Mouse (Mus musculus) heart, embryonic 14.5 days (tissue): ENCODE results near the gene D630036H23Rik. TPM values are rescaled to one million over a fixed set of nuclear protein-coding genes. Genes with fewer than 3 reads are reported as not detected.
A peak's percentile ranks its signal among the peaks of the same experiment; 100 is the strongest.
"Not testable (repeated sequence)": the region's sequence is repeated elsewhere in the genome, so short reads cannot be mapped to it uniquely, and the experiment has no call there.

Experiments used
- ATAC-seq: fragments of 200-750 bp; cut with Nextera tagmentation; 2 replicates; pipeline ENCODE4 v1.8.0; 2017; ENCODE audit warnings: low read depth, moderate TSS enrichment; ENCODE audit not compliant: insufficient number of reproducible peaks, insufficient read depth, low FRiP score
- H3K27ac ChIP-seq, 2 experiments: fragments of 200-500 bp in 1 of 2; fragments of 300-500 bp in 1 of 2; sonication (generic) in 1 of 2; replicated peaks in 1 of 2; 2 replicates each; pipeline ENCODE4 v1.5.1; 2012 to 2014; ENCODE audit warnings: low read depth in 2 of 2, low read length in 2 of 2, control low read depth in 1 of 2, mild to moderate bottlenecking in 1 of 2, mixed read lengths in 1 of 2; ENCODE audit not compliant: control insufficient read depth in 1 of 2, insufficient read depth in 1 of 2
- H3K27me3 ChIP-seq: fragments of 300-500 bp; sonication (generic); 2 replicates; pipeline ENCODE4 v1.6.1; 2014; ENCODE audit warnings: mild to moderate bottlenecking, low read length, control low read depth; ENCODE audit not compliant: control insufficient read depth, insufficient read depth
- H3K36me3 ChIP-seq: fragments of 300-500 bp; sonication (generic); 2 replicates; pipeline ENCODE4 v1.6.1; 2014; ENCODE audit warnings: mild to moderate bottlenecking, control low read depth, low read length, mixed read lengths; ENCODE audit not compliant: control insufficient read depth, insufficient read depth
- H3K4me1 ChIP-seq, 2 experiments: fragments of 200-500 bp in 1 of 2; fragments of 300-500 bp in 1 of 2; sonication (generic) in 1 of 2; 2 replicates each; pipeline ENCODE4 v1.6.1; 2012 to 2014; ENCODE audit warnings: low read length in 2 of 2, control low read depth in 1 of 2, mixed read lengths in 1 of 2; ENCODE audit not compliant: control insufficient read depth in 2 of 2, insufficient read depth in 2 of 2
- H3K4me2 ChIP-seq: fragments of 300-500 bp; sonication (generic); 2 replicates; pipeline ENCODE4 v1.6.1; 2014; ENCODE audit warnings: mild to moderate bottlenecking, low read length
- H3K4me3 ChIP-seq, 2 experiments: fragments of 200-500 bp in 1 of 2; fragments of 300-500 bp in 1 of 2; sonication (generic) in 1 of 2; 2 replicates each; pipeline ENCODE4 v1.5.1; 2012 to 2014; ENCODE audit warnings: low read length in 2 of 2, mild to moderate bottlenecking in 2 of 2, control low read depth in 1 of 2, low read depth in 1 of 2, moderate library complexity in 1 of 2; ENCODE audit not compliant: control insufficient read depth in 1 of 2, insufficient read depth in 1 of 2
- H3K9ac ChIP-seq: fragments of 300-500 bp; sonication (generic); 2 replicates; pipeline ENCODE4 v1.6.1; 2014; ENCODE audit warnings: mild to moderate bottlenecking, low read length
- H3K9me3 ChIP-seq: fragments of 300-500 bp; sonication (generic); 2 replicates; pipeline ENCODE4 v1.6.1; 2016; ENCODE audit warnings: low read length, control low read depth; ENCODE audit not compliant: control insufficient read depth
- WGBS: fragments of 180-500 bp; shearing (Covaris S2); extraction: QIAGEN DNeasy Blood & Tissue Kit; methylation state at CpG from one replicate; pipeline ENCODE4 v1.1.7; 2014; 5-methylcytosine and 5-hydroxymethylcytosine counted together
- polyA plus RNA-seq: library from polyadenylated mRNA; unstranded; fragments of >200 nt; fragmentation: Nextera tagmentation; extraction: Ambion mirVana; gene quantifications from 2 replicates; pipeline ENCODE4 v1.2.1, GENCODE M21; 2014

The D630036H23Rik gene
- polyA plus RNA-seq, 1 experiment from 2014 or later: 2.6 TPM

- peak overlapping the region in 1 of 2 experiments; percentile 78; a peak in 2 of 4 replicates for H3K4me3 ChIP-seq
- H3K27me3 ChIP-seq: no peaks in the 10 kb centered on the region
- H3K4me2 ChIP-seq: peak overlapping the region; percentile 75
- 71% methylated on average over 5 of the region's 5 CpGs for WGBS
- H3K36me3 ChIP-seq: no peaks in the 10 kb centered on the region
- H3K27ac ChIP-seq: peak overlapping the region in 1 of 2 experiments; percentile 97; a peak in 1 of 4 replicates
- H3K9me3 ChIP-seq: no peaks in the 10 kb centered on the region
- H3K9ac ChIP-seq: peak overlapping the region; percentile 99; the same call in 1 of the 2 replicates
- no peak for ATAC-seq
- H3K4me1 ChIP-seq: peaks cover 0 to 10% of the 10 kb centered on the region in 2 experiments; a peak in 1 of 4 replicates
Observed at GRCm38 (mm10) chr12:36380806-36381205, 1.2 kb downstream of the D630036H23Rik start.

- H3K27ac ChIP-seq: no peak overlapping the region
- H3K4me2 ChIP-seq: no peak overlapping the region
- no peaks in the 10 kb centered on the region for H3K27me3 ChIP-seq
- H3K4me3 ChIP-seq: no peak overlapping the region
- peaks cover 0 to 10% of the 10 kb centered on the region in 2 experiments; a peak in 1 of 4 replicates for H3K4me1 ChIP-seq
- WGBS: 74% methylated on average over 3 of the region's 3 CpGs
- no peaks in the 10 kb centered on the region for H3K9me3 ChIP-seq
- no peaks in the 10 kb centered on the region for H3K36me3 ChIP-seq
- H3K9ac ChIP-seq: no peak overlapping the region
- ATAC-seq: no peak
Observed at GRCm38 (mm10) chr12:36380254-36380653, 1.7 kb downstream of the D630036H23Rik start.

GRCm38 (mm10) chr12:36376391-36376790 lies 5.6 kb downstream of the D630036H23Rik start:
- 82% methylated on average over 3 of the region's 4 CpGs for WGBS

GRCm38 (mm10) chr12:36373237-36373998 lies 8.6 kb downstream of the D630036H23Rik start:
- H3K4me2 ChIP-seq: no peak overlapping the region
- WGBS: 46% methylated on average over 4 of the region's 4 CpGs
- H3K4me1 ChIP-seq: no peaks in the 10 kb centered on the region
- H3K4me3 ChIP-seq: no peak overlapping the region
- no peak overlapping the region for H3K27ac ChIP-seq
- H3K27me3 ChIP-seq: no peaks in the 10 kb centered on the region
- no peaks in the 10 kb centered on the region for H3K9me3 ChIP-seq
- no peaks in the 10 kb centered on the region for H3K36me3 ChIP-seq
- no peak overlapping the region for H3K9ac ChIP-seq
- no peak for ATAC-seq

More at GRCm38 (mm10) chr12:36376391-36376790, 5.6 kb downstream of the D630036H23Rik start:
- H3K4me3 ChIP-seq, H3K9me3 ChIP-seq, H3K27me3 ChIP-seq, H3K36me3 ChIP-seq, ATAC-seq, H3K4me1 ChIP-seq, H3K9ac ChIP-seq, H3K4me2 ChIP-seq, H3K27ac ChIP-seq: not testable (repeated sequence)

GRCm38 (mm10) chr12:36364013-36364412 lies 18.0 kb downstream of the D630036H23Rik start:
- Histone ChIP-seq H3K9ac (no peak overlapping the region), H3K9me3 (no peaks in the 10 kb centered on the region), H3K27me3 (no peaks in the 10 kb centered on the region), H3K4me1 (no peaks in the 10 kb centered on the region), H3K27ac (no peak overlapping the region), H3K36me3 (no peaks in the 10 kb centered on the region), H3K4me2 (no peak overlapping the region), H3K4me3 (no peak overlapping the region)
- WGBS: 80% methylated on average over 4 of the region's 4 CpGs
- no peak for ATAC-seq

GRCm38 (mm10) chr12:36360693-36361092 lies 21.3 kb downstream of the D630036H23Rik start:
- Histone ChIP-seq H3K4me2 (no peak overlapping the region), H3K27me3 (no peaks in the 10 kb centered on the region), H3K4me1 (no peaks in the 10 kb centered on the region), H3K9me3 (no peaks in the 10 kb centered on the region), H3K4me3 (no peak overlapping the region), H3K9ac (no peak overlapping the region), H3K27ac (no peak overlapping the region), H3K36me3 (no peaks in the 10 kb centered on the region)
- no peak for ATAC-seq
- WGBS: 83% methylated on average over 5 of the region's 5 CpGs

GRCm38 (mm10) chr12:36360064-36360463 lies 21.9 kb downstream of the D630036H23Rik start:
- H3K9ac ChIP-seq: no peak overlapping the region
- H3K36me3 ChIP-seq: no peaks in the 10 kb centered on the region
- no peaks in the 10 kb centered on the region for H3K4me1 ChIP-seq
- no peak overlapping the region for H3K4me2 ChIP-seq
- 92% methylated on average over 3 of the region's 3 CpGs for WGBS
- no peak for ATAC-seq
- no peak overlapping the region for H3K27ac ChIP-seq
- no peak overlapping the region for H3K4me3 ChIP-seq
- H3K27me3 ChIP-seq: no peaks in the 10 kb centered on the region
- H3K9me3 ChIP-seq: no peaks in the 10 kb centered on the region
